Mouse (Mus musculus) thymus, postnatal 0 days (tissue): Measurements from ENCODE around the gene Pdgfc. TPM values are rescaled to one million over a fixed set of nuclear protein-coding genes. Genes with fewer than 3 reads are reported as not detected.

Source experiments
- DNase-seq: peaks from one replicate; pipeline ENCODE4 v3.0.0-alpha.2; 2015; ENCODE audit warnings: low spot score
- polyA plus RNA-seq: library from polyadenylated mRNA; unstranded; fragments of >200 nt; fragmentation: Nextera tagmentation; extraction: Ambion mirVana; gene quantifications from 2 replicates; pipeline ENCODE4 v1.2.1, GENCODE M21; 2015

The Pdgfc gene
- 2.1 and 2.2 TPM in 2 replicates for polyA plus RNA-seq

- no peak for DNase-seq
Observed at GRCm38 (mm10) chr3:81036151-81036553, at the start of gene Pdgfc. Gene Pdgfc, plus strand, starts transcription at chr3:81036416.

- DNase-seq, result no peak
Observed at GRCm38 (mm10) chr3:81009245-81009644, 27.0 kb upstream of the Pdgfc start.

GRCm38 (mm10) chr3:81009899-81010298 is 26.3 kb upstream of the Pdgfc start:
- no peak for DNase-seq

- DNase-seq, result no peak
Observed at GRCm38 (mm10) chr3:81017385-81018051, 18.7 kb upstream of the Pdgfc start.

DNA sequence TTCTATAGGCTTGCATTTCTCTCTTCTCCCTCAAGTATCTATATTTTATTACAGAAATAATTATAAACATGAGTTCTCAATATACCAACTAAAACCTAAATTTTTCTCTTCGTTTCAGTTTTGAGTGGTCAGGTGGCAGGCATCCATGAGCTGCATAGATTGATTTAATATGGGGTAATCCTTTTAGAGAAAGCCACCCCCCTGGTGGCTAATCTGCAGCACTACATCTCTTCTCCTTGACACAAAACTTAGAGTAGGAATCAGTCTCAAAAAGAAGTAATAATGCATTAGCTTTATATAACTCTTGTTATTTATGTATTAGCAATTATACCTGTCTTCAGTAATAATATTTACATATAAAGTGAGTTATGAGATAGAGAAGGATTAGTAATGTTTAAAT is 16.2 kb upstream of the Pdgfc start:
- DNase-seq, result no peak

GRCm38 (mm10) chr3:81021783-81022182 is 14.4 kb upstream of the Pdgfc start:
- no peak for DNase-seq

DNA sequence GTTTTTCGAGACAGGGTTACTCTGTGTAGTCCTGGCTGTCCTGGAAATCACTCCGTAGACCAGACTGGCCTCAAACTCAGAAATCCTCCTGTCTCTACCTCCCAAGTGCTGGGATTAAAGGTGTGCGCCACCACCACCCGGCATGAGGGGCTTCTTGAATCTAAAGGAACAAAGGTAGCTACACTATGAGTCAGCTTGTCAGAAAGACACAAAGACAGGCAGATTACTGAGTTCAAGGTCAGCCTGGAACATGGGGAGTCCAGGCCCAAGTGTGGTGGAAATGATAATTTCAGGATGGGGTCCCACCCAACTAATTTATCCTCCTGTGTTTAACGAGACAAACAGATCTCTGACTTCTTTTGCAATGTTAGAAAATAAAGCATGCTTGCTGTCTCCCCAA is 13.9 kb upstream of the Pdgfc start:
- DNase-seq, result no peak

DNA sequence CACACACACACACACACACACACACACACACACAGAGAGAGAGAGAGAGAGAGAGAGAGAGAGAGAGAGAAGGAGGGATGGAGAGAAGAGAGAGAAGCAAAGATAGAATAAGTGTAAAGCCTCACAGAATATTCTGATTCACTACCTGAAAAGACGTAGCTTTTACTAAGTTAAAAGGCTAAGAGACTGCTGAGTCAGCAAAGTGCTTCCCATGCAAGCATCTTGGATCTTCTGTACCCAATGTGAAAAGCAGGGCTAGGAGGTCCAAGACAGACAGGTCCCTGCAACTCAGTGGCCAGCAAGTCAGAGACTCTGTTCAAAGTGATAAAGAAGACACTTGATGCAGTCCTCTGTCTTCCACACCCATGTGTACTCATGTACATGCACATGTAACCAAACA is 13.4 kb upstream of the Pdgfc start:
- DNase-seq, result no peak

DNA sequence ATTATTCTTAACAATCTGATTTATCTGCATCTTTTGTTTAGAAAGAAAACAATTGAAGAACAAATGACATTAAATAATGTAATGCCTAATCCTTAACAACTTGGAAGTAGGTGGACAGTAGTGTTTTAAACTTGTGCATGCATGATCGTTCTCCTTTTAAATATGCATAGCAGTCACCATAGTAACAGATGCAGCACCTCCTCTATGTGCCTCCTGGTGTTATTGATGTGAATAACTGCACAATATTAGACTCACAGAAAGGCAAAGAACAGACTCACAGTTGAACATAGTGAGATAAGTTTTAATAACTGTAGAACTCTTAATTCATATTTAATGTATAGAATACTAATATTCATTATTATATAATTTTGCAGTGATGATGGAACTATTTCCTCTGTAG is 12.6 kb upstream of the Pdgfc start:
- DNase-seq, result no peak

DNA sequence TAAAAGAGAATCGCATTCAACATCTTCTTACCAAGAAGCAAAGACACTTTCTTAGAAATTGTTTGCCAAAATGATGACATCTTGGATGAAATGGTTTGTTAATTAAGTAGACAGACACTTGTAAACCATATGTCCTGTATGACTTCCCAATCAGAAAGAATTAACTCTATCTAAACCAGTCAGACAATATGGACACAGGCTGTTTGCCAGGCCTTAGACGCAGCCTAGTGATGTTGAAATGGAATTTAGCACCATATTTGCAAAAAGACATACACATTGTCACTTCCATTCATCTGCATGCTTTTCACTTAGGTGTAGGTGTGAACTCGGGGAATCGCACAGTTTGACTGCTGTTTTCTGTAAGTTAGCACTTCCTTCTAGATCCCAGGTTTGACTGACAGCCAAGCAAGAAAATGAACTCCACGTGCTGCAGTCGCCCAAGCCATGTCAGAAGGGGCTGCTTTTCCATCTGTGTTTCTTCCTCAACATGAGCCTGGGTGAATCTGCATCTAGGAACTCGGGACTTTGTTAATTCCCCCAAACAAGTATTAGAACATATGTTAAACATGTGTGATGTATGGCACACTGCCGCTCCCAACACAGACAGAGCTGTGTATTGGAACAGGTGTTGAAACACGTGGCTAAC is 10.5 kb upstream of the Pdgfc start:
- DNase-seq, result no peak

GRCm38 (mm10) chr3:81028361-81028760 is 7.9 kb upstream of the Pdgfc start:
- no peak for DNase-seq

DNA sequence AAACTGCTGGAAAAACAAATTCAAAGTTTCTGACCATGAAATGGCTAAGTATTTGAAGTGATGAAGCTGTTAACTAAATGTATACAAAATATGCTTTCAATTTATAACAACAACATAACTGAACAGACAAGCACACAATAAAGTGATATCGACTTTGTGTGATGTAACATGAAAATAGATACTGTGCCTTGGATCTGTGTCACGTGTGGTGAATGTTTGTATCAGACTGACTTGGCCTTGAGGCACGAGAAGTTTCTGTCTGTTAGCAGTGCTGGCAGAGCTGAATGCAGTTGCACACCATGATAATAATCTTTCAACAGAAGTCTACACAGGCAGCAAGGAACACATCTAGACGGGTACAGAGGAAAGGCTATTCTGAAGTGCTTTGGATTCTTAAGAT is 6.9 kb upstream of the Pdgfc start:
- no peak for DNase-seq

- no peak for DNase-seq
Observed at GRCm38 (mm10) chr3:81029909-81030308, 6.3 kb upstream of the Pdgfc start.

GRCm38 (mm10) chr3:81030311-81030710 is 5.9 kb upstream of the Pdgfc start:
- DNase-seq, result no peak

DNA sequence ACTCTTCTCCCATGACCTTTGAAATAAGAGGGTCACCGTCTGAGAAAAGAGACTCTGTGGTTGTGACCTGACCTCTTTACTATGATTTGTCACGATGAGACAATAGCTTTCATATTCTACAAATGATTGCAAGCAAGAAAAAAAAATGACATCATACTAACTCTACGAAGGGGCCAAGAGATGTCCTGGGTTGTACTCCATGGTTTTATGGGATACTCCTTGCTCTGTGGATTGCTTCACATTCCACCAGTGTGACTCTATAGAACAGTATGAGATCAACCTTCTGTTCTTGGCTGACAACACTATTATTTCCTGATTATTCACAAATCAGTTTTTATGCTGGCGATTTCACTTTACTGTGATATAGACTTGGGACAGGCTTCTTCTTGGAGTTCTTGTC is 4.2 kb upstream of the Pdgfc start:
- DNase-seq, result no peak

- no peak for DNase-seq
Observed at GRCm38 (mm10) chr3:81034336-81035102, 1.7 kb upstream of the Pdgfc start.

GRCm38 (mm10) chr3:81036554-81037311 is 517 bp downstream of the Pdgfc start:
- no peak for DNase-seq

GRCm38 (mm10) chr3:81037312-81037859 is 1.2 kb downstream of the Pdgfc start:
- no peak for DNase-seq

GRCm38 (mm10) chr3:81039131-81039653 is 3.0 kb downstream of the Pdgfc start:
- peak; percentile 49 for DNase-seq

GRCm38 (mm10) chr3:81044653-81045343 is 8.6 kb downstream of the Pdgfc start:
- no peak for DNase-seq
